Mouse (Mus musculus): ENCODE data around the gene Rhbdf2.
"Not testable (repeated sequence)": the region's sequence is repeated elsewhere in the genome, so short reads cannot be mapped to it uniquely, and the experiment has no call there.

Rhbdf2 gene

GRCm38 (mm10) chr11:116619561-116619960 lies 7.3 kb downstream of the Rhbdf2 start:
- no peak for DNase-seq (ENCODE audit: low read depth, low spot score)

GRCm38 (mm10) chr11:116619156-116619555 lies 7.7 kb downstream of the Rhbdf2 start:
- no peak for DNase-seq (ENCODE audit: low read depth, low spot score)

- DNase-seq (ENCODE audit: low read depth, low spot score), result no peak
These were observed 8.2 kb downstream of the Rhbdf2 start for GRCm38 (mm10) chr11:116618666-116619065.

GRCm38 (mm10) chr11:116617641-116618040 lies 9.2 kb downstream of the Rhbdf2 start:
- DNase-seq (ENCODE audit: low read depth, low spot score), result no peak

GRCm38 (mm10) chr11:116616438-116617118 lies 10.2 kb downstream of the Rhbdf2 start:
- DNase-seq (ENCODE audit: low read depth, low spot score), result no peak

- peak; percentile 83 for DNase-seq (ENCODE audit: low read depth, low spot score)
These were observed 10.9 kb downstream of the Rhbdf2 start for GRCm38 (mm10) chr11:116615735-116616437.

GRCm38 (mm10) chr11:116613234-116613633 lies 13.6 kb downstream of the Rhbdf2 start:
- DNase-seq (ENCODE audit: low read depth, low spot score), result no peak

- no peak for DNase-seq (ENCODE audit: low read depth, low spot score)
These were observed 14.3 kb downstream of the Rhbdf2 start for GRCm38 (mm10) chr11:116612554-116612953.

- no peak for DNase-seq (ENCODE audit: low read depth, low spot score)
These were observed 14.9 kb downstream of the Rhbdf2 start for GRCm38 (mm10) chr11:116611883-116612282.

- DNase-seq (ENCODE audit: low read depth, low spot score), result not testable (repeated sequence)
These were observed 15.7 kb downstream of the Rhbdf2 start for GRCm38 (mm10) chr11:116611168-116611567.

- DNase-seq (ENCODE audit: low read depth, low spot score), result no peak
These were observed 16.7 kb downstream of the Rhbdf2 start for GRCm38 (mm10) chr11:116609965-116610630.

- DNase-seq (ENCODE audit: low read depth, low spot score), result no peak
These were observed 19.1 kb downstream of the Rhbdf2 start for GRCm38 (mm10) chr11:116607717-116608116.

- peak; percentile 78 for DNase-seq (ENCODE audit: low read depth, low spot score)
These were observed 22.7 kb downstream of the Rhbdf2 start for GRCm38 (mm10) chr11:116604097-116604496.

- peak; percentile 89 for DNase-seq (ENCODE audit: low read depth, low spot score)
These were observed 23.5 kb downstream of the Rhbdf2 start for GRCm38 (mm10) chr11:116603339-116603738.

- no peak for DNase-seq (ENCODE audit: low read depth, low spot score)
These were observed 24.8 kb downstream of the Rhbdf2 start for GRCm38 (mm10) chr11:116602043-116602442.

- no peak for DNase-seq (ENCODE audit: low read depth, low spot score)
These were observed 25.7 kb downstream of the Rhbdf2 start for GRCm38 (mm10) chr11:116601166-116601565.

- no peak for DNase-seq (ENCODE audit: low read depth, low spot score)
These were observed 27.6 kb downstream of the Rhbdf2 start for GRCm38 (mm10) chr11:116599230-116599629.

- DNase-seq (ENCODE audit: low read depth, low spot score), result no peak
These were observed 28.6 kb downstream of the Rhbdf2 start for GRCm38 (mm10) chr11:116598193-116598592.

GRCm38 (mm10) chr11:116596766-116597165 lies 30.1 kb downstream of the Rhbdf2 start:
- no peak for DNase-seq (ENCODE audit: low read depth, low spot score)

- no peak for DNase-seq (ENCODE audit: low read depth, low spot score)
These were observed 33.5 kb downstream of the Rhbdf2 start for GRCm38 (mm10) chr11:116593345-116593744.

GRCm38 (mm10) chr11:116592428-116592827 lies 34.4 kb downstream of the Rhbdf2 start:
- DNase-seq (ENCODE audit: low read depth, low spot score), result peak; percentile 97

GRCm38 (mm10) chr11:116591621-116592020 lies 35.2 kb downstream of the Rhbdf2 start:
- peak; percentile 73 for DNase-seq (ENCODE audit: low read depth, low spot score)

- no peak for DNase-seq (ENCODE audit: low read depth, low spot score)
These were observed 37.2 kb downstream of the Rhbdf2 start for GRCm38 (mm10) chr11:116589574-116589973.

Measured in ES-CJ7 (cell line).